ENCODE assay signal across 18 mouse cellular contexts in genomic region chr6:55462394-55462793, GRCm38 (mm10). TPM values are rescaled to one million over a fixed set of nuclear protein-coding genes. Genes with fewer than 3 reads are reported as not detected.
"Had no signal": no experiment of that assay in that cellular context is flagged by ENCODE, and none has a peak within 500 bp of the region (broad histone marks: within the 10 kb centered on the region; RNA-seq: fewer than 3 reads in every experiment).

No protein-coding gene starts in this region.

- H3K4me3 ChIP-seq: midbrain, embryonic 10.5 days; midbrain, embryonic 12.5 days; myocyte; neural tube, embryonic 13.5 days; neural tube, embryonic 15.5 days had no signal

- H3K27ac ChIP-seq: midbrain, embryonic 10.5 days; midbrain, embryonic 12.5 days; neural tube, embryonic 13.5 days; neural tube, embryonic 15.5 days had no signal

- H3K9ac ChIP-seq: lung, embryonic 14.5 days; midbrain, embryonic 12.5 days; neural tube, embryonic 13.5 days; neural tube, embryonic 15.5 days had no signal

- DNase-seq: lung, adult 18-20 months; lung, embryonic 14.5 days; lung, postnatal 10 days; lung, postnatal 4 days; midbrain, embryonic 14.5 days; retina, postnatal 1 day; right cerebral cortex, postnatal 25 days; right cerebral cortex, postnatal 4 days; spleen, adult 18-20 months; thymus, adult 18-20 months; thymus, postnatal 14 days; thymus, postnatal 36 days had no signal

- H3K27me3 ChIP-seq: midbrain, embryonic 12.5 days; neural tube, embryonic 13.5 days; neural tube, embryonic 15.5 days had no signal

- H3K4me2 ChIP-seq: lung, embryonic 14.5 days; midbrain, embryonic 12.5 days; neural tube, embryonic 13.5 days; neural tube, embryonic 15.5 days had no signal

- H3K9me3 ChIP-seq: midbrain, embryonic 10.5 days; midbrain, embryonic 12.5 days; neural tube, embryonic 13.5 days; neural tube, embryonic 15.5 days had no signal

- ATAC-seq: midbrain, embryonic 16.5 days had no signal

RNA-seq across cellular contexts. Expression of gene Adcyap1r1, which starts 10.6 kb away (rescaled TPM):
- polyA plus RNA-seq: myocyte had no signal
